Mouse (Mus musculus) subcutaneous adipose tissue, adult 2 months (tissue): ENCODE data around the gene Gm7792. TPM values are rescaled to one million over a fixed set of nuclear protein-coding genes. Genes with fewer than 3 reads are reported as not detected.

Source experiments
- polyA plus RNA-seq: library from polyadenylated mRNA; depleted of rRNA; stranded (reverse); fragments of >200 nt; gene quantifications from 2 replicates; pipeline ENCODE4 v1.2.3, GENCODE M21; 2012; ENCODE audit warnings: low replicate concordance; rRNA removed

The Gm7792 gene
- polyA plus RNA-seq, result not detected in 2 replicates

GRCm38 (mm10) chr5:93843476-93843875 is at the start of gene Gm7792:
Gene Gm7792, plus strand, starts transcription at chr5:93843776.

Other genes starting within 250 kb of the Gm7792 start
- gene C87414, start 172.2 kb upstream of the Gm7792 start, polyA plus RNA-seq, result not detected in 2 replicates
- gene Gm16429, start 85.3 kb downstream of the Gm7792 start, polyA plus RNA-seq, result not detected in 2 replicates
- gene BC061212, start 226.8 kb downstream of the Gm7792 start, polyA plus RNA-seq, result not detected in 2 replicates
- not detected in 2 replicates for gene Gm6351, start 232.6 kb downstream of the Gm7792 start, polyA plus RNA-seq